Mouse (Mus musculus) left cerebral cortex, adult 2 months (tissue): Measurements from ENCODE around the gene Per1. TPM values are rescaled to one million over a fixed set of nuclear protein-coding genes. Genes with fewer than 3 reads are reported as not detected.

Experiments
- DNase-seq, 2 experiments: peaks; one replicate each; pipeline ENCODE4 v3.0.0; 2021 to 2022; ENCODE audit warnings: low spot score in 2 of 2, mixed read lengths in 1 of 2; ENCODE audit errors: extremely low spot score in 1 of 2
- H3K27ac ChIP-seq: fragments of 200-600 bp; 2 replicates; pipeline ENCODE4 v1.8.1; 2022
- H3K4me3 ChIP-seq: fragments of 200-600 bp; 2 replicates; pipeline ENCODE4 v1.8.1; 2022
- CTCF ChIP-seq: fragments of 200-600 bp; IDR thresholded peaks from 2 replicates; pipeline ENCODE4 v1.8.1; 2022; ENCODE audit warnings: antibody characterized with exemption, mild to moderate bottlenecking, moderate library complexity
- intact Hi-C: fragments of 180-260 bp; cut with DNase I; formaldehyde crosslinking; loops from one replicate; pipeline ENCODE4 v1.15.1; 2025
- total RNA-seq, 2 experiments: library from RNA; stranded (reverse); gene quantifications; 2 replicates each; pipeline ENCODE4 v1.2.3; 2021

Gene Per1
- total RNA-seq, 2 experiments from 2014 or later = 114 to 185 TPM

DNA sequence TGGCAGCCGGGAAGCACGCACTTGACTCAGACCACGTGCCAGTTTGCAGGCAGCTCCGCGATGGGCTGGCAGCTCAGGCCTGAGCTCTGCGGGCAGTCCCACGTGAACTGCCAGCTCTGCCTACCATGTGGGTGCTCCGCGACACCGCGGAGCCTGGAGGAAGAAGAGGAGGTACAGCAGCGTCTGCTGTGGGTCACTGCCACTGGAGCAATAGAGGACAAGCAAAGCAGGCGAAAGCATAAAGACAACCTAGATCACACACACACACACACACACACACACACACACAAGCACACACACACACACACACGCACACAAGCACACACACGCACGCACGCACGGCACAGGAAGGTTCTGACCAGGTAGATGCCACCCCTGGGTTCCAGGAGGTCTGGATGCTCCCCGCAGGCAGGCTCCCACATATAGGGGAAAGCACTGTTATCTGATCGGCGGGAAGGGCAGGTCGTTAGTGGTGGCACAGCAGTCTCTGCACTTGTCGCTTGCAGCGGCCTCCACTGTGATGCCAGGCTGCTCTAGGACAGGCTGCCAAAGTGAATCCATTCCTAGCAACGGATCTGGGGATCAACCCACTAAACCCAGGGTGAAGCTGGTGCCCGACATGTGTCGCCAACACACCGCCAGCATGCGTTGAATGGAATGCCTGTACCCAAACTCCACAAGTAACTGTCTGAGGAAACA lies 28.7 kb upstream of the Per1 start:
- H3K27ac ChIP-seq = peak overlapping the region; percentile 65
- peak; percentile 57 to 59 for DNase-seq
- intact Hi-C loops = no loop called here

GRCm38 (mm10) chr11:69066956-69067355 lies 28.1 kb upstream of the Per1 start:
- Histone ChIP-seq H3K27ac (peak overlapping the region; percentile 70), H3K4me3 (no peak overlapping the region; the same call in 1 of the 2 replicates)
- peak; percentile 86 to 91 for DNase-seq
- intact Hi-C loops = loop anchor here (1.0 kb wide), 1 partner anchor 54 kb away; no protein-coding TSS in a partner anchor
- peak; percentile 94 for TF ChIP-seq CTCF

More for the DNA sequence above, 28.7 kb upstream of the Per1 start:
- peak overlapping the region; percentile 40 for H3K4me3 ChIP-seq
- TF ChIP-seq CTCF = no peak

DNA sequence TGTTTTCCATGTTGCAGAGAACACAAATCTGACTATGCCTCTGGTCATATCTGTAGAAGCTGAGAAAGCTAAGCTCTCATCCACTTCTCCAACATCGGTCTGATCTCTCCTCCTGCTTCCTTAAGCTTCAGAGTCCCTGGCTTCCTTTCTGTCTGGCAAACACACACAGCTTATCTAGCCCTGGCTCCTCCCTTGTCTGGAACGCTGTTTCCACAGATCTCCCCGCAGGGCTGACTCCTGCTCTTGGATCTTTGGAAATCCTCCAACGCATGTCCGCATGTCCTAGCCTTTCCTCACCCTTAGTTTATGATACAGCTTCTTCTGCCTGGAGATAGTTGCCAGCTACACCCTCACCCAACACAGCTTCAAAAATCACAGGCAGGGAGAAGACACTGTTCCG lies 27.4 kb upstream of the Per1 start:
- Histone ChIP-seq H3K27ac (peak overlapping the region; percentile 70; the same call in 1 of the 2 replicates), H3K4me3 (no peak overlapping the region)
- TF ChIP-seq CTCF = no peak
- intact Hi-C loops = loop anchor here (1.0 kb wide), 1 partner anchor 54 kb away; no protein-coding TSS in a partner anchor
- no peak for DNase-seq

- Histone ChIP-seq H3K27ac (peak overlapping the region; percentile 92), H3K4me3 (peak overlapping the region; percentile 79)
- intact Hi-C loops = no loop called here
- no peak for DNase-seq
- TF ChIP-seq CTCF = no peak
Observed at GRCm38 (mm10) chr11:69070093-69070492, 24.9 kb upstream of the Per1 start.

DNA sequence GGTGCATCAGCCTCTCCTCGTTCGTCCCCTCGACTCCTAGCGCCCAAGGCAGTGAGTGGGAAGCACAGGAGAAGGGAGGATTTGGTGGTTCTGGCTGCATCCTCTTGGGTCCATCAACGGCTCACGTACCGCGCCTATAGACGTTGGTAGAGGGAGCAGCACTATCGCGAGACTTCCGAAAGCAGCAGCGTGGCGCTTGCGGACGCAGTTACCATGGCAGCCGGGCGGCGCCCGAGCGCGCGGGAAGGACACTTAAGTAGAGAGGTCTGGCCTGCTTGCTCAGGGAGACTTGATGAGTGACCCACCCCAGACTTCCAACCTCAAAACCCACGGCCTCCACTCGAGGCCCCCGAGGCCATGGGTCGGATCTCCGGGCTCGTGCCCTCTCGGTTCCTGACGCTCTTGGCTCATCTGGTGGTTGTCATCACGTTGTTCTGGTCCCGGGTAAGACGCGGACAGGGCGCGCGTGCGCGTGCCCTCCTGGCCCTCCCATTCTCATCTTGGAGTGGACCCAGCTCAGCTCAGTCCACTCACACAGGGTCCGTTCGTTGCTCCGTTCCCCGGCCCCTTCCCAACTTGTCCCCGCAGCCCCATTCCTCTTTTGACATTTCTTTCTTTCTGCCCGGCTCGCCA lies 24.3 kb upstream of the Per1 start, which contains the start of gene Tmem107:
TSS of gene Tmem107 (plus strand) at position 217 of the 633 bp plus-strand sequence.
- DNase-seq = peak; percentile 91 to 94
- intact Hi-C loops = no loop called here
- TF ChIP-seq CTCF = no peak
- Histone ChIP-seq H3K27ac (peak within 1 kb of the TSS; percentile 92), H3K4me3 (peak within 1 kb of the TSS; percentile 79)

GRCm38 (mm10) chr11:69071262-69071661 lies 23.8 kb upstream of the Per1 start:
- TF ChIP-seq CTCF = no peak
- no peak for DNase-seq
- Histone ChIP-seq H3K27ac (peak overlapping the region; percentile 92), H3K4me3 (peak overlapping the region; percentile 79)
- intact Hi-C loops = no loop called here

DNA sequence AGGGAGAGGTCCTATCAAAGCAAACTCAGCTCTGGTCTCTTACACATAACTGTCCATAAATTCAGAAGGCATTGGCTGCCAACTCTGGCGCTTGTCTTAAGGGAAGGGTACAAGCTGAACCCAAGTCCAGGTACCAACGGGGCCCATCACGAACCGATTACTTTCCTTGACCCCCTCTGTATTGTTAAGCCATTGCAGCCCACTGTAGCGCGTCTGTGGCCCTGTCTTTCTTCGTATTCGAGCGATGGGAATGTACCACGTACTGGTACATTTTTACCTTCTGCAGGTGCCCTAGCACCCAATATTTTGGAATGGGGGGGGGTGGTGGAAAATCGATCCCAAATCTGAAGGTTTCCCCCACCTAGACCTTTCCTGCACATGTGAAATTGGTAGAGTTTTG lies 22.8 kb upstream of the Per1 start:
- no peak for DNase-seq
- intact Hi-C loops = no loop called here
- Histone ChIP-seq H3K27ac (peak overlapping the region; percentile 100; the same call in 1 of the 2 replicates), H3K4me3 (no peak overlapping the region)
- no peak for TF ChIP-seq CTCF

DNA sequence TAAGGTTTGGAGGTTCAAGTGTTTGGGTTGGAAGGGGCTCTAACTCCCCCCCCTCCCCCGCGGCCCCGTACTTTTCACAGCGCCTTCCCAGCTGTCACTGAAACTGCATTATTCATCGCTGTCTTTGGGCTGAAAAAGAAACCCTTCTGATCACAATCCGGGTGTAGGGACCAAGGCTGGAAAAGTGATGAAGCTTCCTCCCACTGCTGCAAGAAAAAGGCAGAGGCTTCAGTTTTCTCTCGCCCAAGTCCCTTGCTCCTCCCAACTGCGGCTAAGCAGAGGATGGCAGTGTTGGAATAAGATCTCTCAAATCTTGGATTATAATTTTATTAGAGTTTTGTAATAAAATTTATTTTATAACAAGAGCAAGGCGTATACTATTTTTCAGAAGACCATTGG lies 22.4 kb upstream of the Per1 start:
- peak overlapping the region; percentile 43 for H3K4me3 ChIP-seq
- peak overlapping the region; percentile 100 for H3K27ac ChIP-seq
- DNase-seq = no peak
- intact Hi-C loops = loop anchor here (1.0 kb wide), 1 partner anchor 16 kb away; the partner anchor contains the start of gene Vamp2
- no peak for TF ChIP-seq CTCF

GRCm38 (mm10) chr11:69073065-69073888 lies 21.7 kb upstream of the Per1 start:
- DNase-seq = peak; percentile 66 to 84
- intact Hi-C loops = loop anchor here (1.0 kb wide), 1 partner anchor 15 kb away; the partner anchor contains the start of gene Vamp2
- H3K27ac ChIP-seq = peak overlapping the region; percentile 100
- TF ChIP-seq CTCF = peak; percentile 14
- H3K4me3 ChIP-seq = peak overlapping the region; percentile 43

GRCm38 (mm10) chr11:69073951-69074775 lies 20.9 kb upstream of the Per1 start:
- DNase-seq = no peak
- TF ChIP-seq CTCF = no peak
- H3K4me3 ChIP-seq = no peak overlapping the region
- intact Hi-C loops = loop anchor here (1.0 kb wide), 1 partner anchor 14 kb away; the partner anchor contains the start of gene Vamp2
- peak overlapping the region; percentile 100 for H3K27ac ChIP-seq

DNA sequence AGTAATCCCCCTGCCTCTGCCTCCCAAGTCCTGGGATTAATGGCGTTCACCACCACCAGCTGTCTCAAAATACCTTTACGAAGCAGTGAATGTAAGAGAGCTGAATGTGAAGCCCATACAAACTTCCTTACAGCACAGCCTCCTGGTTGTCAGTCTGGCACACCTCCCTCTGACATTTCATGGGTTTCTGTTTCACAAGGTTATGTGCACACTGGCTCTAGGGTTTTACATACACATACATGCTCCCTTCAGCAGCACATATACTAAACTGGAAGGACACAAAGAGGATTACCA lies 20.3 kb upstream of the Per1 start:
- Histone ChIP-seq H3K4me3 (no peak overlapping the region), H3K27ac (no peak overlapping the region)
- TF ChIP-seq CTCF = no peak
- no peak for DNase-seq
- intact Hi-C loops = no loop called here
